Mouse (Mus musculus) thymus, adult 2 months (tissue): ENCODE measurements around the gene Atoh8. TPM values are rescaled to one million over a fixed set of nuclear protein-coding genes. Genes with fewer than 3 reads are reported as not detected.

ENCODE experiments used
- DNase-seq: peaks from one replicate; pipeline ENCODE4 v3.0.0; 2021
- H3K27ac ChIP-seq: fragments of 200-500 bp; 2 replicates; pipeline ENCODE4 v1.5.1; 2012; ENCODE audit warnings: low read length, control low read depth; ENCODE audit not compliant: control insufficient read depth, insufficient read depth
- H3K27me3 ChIP-seq: fragments of 200-500 bp; 2 replicates; pipeline ENCODE4 v1.6.1; 2012; ENCODE audit warnings: mild to moderate bottlenecking, low read length, moderate library complexity, mixed read lengths; ENCODE audit not compliant: control insufficient read depth, insufficient read depth
- H3K36me3 ChIP-seq: fragments of 200-500 bp; 2 replicates; pipeline ENCODE4 v1.6.1; 2012; ENCODE audit warnings: mild to moderate bottlenecking, low read length, moderate library complexity; ENCODE audit not compliant: control insufficient read depth, insufficient read depth
- H3K4me1 ChIP-seq: fragments of 200-500 bp; replicated peaks from 2 replicates; pipeline ENCODE4 v1.6.1; 2012; ENCODE audit warnings: low read length; ENCODE audit not compliant: control insufficient read depth, insufficient read depth
- H3K4me3 ChIP-seq: fragments of 200-500 bp; 2 replicates; pipeline ENCODE4 v1.5.1; 2012; ENCODE audit warnings: mild to moderate bottlenecking, low read length, control low read depth, moderate library complexity; ENCODE audit not compliant: control insufficient read depth, insufficient read depth
- CTCF ChIP-seq: fragments of 200-500 bp; IDR thresholded peaks from 2 replicates; pipeline ENCODE4 v1.5.1; 2012; ENCODE audit warnings: mild to moderate bottlenecking, control low read depth, low read length, moderate library complexity, borderline replicate concordance; ENCODE audit not compliant: control insufficient read depth, poor library complexity, insufficient read depth; ENCODE audit errors: extremely low read depth
- POLR2A ChIP-seq: fragments of 200-500 bp; IDR thresholded peaks from 2 replicates; pipeline ENCODE4 v1.6.1; 2012; ENCODE audit warnings: mild to moderate bottlenecking, low read length, control low read depth, moderate library complexity; ENCODE audit not compliant: control insufficient read depth, poor library complexity, insufficient read depth; ENCODE audit errors: extremely low read depth
- WGBS: fragments of 180-500 bp; shearing (Covaris S2); methylation state at CpG from one replicate; pipeline ENCODE4 v1.1.7; 2018; 5-methylcytosine and 5-hydroxymethylcytosine counted together
- polyA plus RNA-seq: library from polyadenylated mRNA; depleted of rRNA; stranded (reverse); fragments of >200 nt; gene quantifications from 2 replicates; pipeline ENCODE4 v1.2.3, GENCODE M21; 2012

Gene Atoh8
- polyA plus RNA-seq, 1 experiment = 3.8 TPM

DNA sequence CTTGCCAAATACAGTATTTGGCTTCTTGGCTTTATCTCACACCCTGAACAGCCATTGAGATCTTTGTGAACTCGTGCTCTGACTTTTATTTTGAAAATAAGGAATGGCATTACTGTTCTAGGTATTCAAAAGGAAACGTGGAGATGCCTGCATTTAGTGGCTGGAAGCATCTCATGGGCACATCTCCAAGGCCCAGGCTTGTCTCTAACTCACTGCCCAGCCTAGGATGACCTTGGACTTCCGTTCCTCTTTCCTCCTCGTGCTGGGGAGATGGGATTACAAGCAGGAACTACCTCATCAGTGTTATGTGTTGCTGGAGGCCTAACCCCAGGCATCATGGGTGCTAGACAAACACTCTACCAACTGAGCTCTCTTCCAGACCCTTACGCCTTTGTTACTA lies 32.1 kb downstream of the Atoh8 start:
- no peaks in the 10 kb centered on the region for H3K27me3 ChIP-seq

DNA sequence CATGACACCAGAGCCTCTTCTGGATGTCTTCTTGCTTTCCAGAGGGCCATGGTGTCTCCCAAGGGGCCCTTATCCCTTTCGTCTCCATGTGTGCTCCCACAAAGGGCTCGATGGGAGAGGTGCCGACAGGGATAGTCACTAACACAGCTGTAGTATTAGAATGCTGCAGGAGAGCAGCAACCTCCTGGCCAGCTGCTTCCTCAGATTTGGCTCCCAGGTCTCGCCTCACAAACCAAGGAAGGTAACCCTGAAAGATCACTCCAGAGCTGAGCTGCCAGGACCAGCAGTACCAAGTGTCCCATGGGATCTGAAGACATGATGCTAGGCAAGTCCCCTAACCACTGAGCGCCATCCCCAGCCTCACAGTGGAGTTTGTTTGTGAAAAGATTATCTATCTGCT lies 32.6 kb downstream of the Atoh8 start:
- H3K27me3 ChIP-seq = no peaks in the 10 kb centered on the region
- no peaks in the 10 kb centered on the region for H3K36me3 ChIP-seq
- H3K4me1 ChIP-seq = peaks cover 2% of the 10 kb centered on the region; the same call in 1 of the 2 replicates
- TF ChIP-seq POLR2A (no peak), CTCF (no peak)
- no peak overlapping the region for H3K27ac ChIP-seq
- no peak for DNase-seq
- H3K4me3 ChIP-seq = no peak overlapping the region
- 91% methylated on average over 5 of the region's 5 CpGs for WGBS

More for the DNA sequence above, 32.1 kb downstream of the Atoh8 start:
- H3K4me1 ChIP-seq = peaks cover 2% of the 10 kb centered on the region; the same call in 1 of the 2 replicates
- WGBS = 88% methylated on average over 5 of the region's 5 CpGs
- H3K27ac ChIP-seq = no peak overlapping the region
- H3K36me3 ChIP-seq = no peaks in the 10 kb centered on the region
- TF ChIP-seq CTCF (no peak), POLR2A (no peak)
- DNase-seq = no peak
- H3K4me3 ChIP-seq = no peak overlapping the region

DNA sequence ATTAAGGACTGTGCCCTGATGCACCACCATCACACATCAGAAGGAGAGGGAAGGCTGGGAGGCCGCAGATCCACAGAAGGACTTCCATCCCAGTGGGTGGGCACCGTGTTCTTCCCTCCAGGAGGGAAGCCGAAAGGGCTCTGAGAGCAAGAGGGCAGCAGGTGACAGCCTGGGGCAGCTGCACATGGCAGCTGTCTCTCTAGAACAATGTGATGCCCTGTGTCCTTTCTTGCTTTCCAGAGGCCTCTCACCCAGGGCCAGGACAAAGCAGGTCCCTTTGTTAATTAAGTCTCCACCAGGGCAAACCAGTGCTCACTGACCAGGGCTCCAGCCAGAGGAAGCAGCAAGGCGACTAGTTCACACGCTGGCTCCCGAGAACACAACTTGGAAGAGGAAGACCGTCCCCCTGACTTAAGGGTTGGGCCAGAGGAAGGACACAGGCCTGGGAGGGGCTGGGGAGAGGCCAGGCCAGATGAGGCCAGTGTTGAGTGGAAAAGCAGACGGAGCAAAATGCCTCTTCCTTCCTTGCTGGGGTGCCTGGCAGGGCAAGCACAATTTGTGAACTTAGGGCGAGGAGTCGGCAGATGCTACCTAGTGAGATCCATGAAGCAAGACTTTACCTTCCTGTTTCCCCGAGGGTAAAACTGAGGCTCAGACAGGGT lies 34.7 kb downstream of the Atoh8 start:
- H3K27me3 ChIP-seq = no peaks in the 10 kb centered on the region
- H3K36me3 ChIP-seq = no peaks in the 10 kb centered on the region
- H3K27ac ChIP-seq = no peak overlapping the region
- WGBS = 93% methylated on average over 11 of the region's 11 CpGs
- no peak for DNase-seq
- H3K4me3 ChIP-seq = no peak overlapping the region
- no peak for TF ChIP-seq CTCF
- no peak for TF ChIP-seq POLR2A
- H3K4me1 ChIP-seq = peaks cover 2% of the 10 kb centered on the region; the same call in 1 of the 2 replicates

DNA sequence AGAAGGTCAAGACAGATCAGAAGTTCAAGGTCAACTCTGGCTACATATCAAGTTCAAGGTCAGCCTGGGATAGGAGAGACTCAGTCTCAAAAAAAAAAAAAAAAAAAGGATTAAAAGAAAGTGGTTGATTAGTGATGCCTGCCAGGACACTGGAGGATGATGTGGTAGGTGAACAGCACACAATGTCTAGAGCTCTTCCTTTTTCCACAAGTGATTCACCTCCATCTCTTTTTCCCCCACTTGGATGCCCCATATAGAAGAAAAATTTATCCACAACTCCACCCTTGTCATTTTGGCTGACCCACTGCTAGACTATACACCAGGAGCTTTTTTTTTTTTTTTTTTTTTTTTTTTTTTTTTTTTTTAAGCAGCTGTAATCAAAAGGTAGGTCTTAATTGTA lies 37.9 kb downstream of the Atoh8 start:
- Histone ChIP-seq H3K36me3 (no peaks in the 10 kb centered on the region), H3K27ac (no peak overlapping the region), H3K4me3 (no peak overlapping the region), H3K27me3 (no peaks in the 10 kb centered on the region), H3K4me1 (peaks cover 2% of the 10 kb centered on the region; the same call in 1 of the 2 replicates)
- no peak for DNase-seq
- no peak for TF ChIP-seq CTCF
- TF ChIP-seq POLR2A = no peak

DNA sequence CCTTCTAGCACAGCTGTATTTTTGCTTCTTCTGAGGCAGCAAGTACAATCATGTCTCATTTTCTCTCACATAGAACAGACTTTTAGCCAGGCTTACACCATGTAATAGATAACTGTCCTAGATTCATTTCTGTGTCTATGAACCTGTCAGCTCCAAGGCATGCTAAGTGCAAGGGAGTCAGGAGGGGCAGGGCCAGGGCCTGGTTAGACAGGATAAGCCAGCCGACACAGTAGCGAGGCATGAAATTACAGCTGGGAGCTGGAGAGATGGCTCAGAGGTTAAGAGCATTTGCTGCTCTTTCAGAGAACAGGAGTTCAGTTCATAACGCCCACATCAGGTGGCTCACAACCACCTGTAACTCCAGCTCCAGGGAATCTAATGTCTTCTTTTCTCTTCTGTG lies 38.7 kb downstream of the Atoh8 start:
- Histone ChIP-seq H3K36me3 (no peaks in the 10 kb centered on the region), H3K4me1 (peaks cover 2% of the 10 kb centered on the region; the same call in 1 of the 2 replicates), H3K4me3 (no peak overlapping the region), H3K27me3 (no peaks in the 10 kb centered on the region), H3K27ac (no peak overlapping the region)
- WGBS = 94% methylated on average over 3 of the region's 3 CpGs
- no peak for DNase-seq
- TF ChIP-seq CTCF (no peak), POLR2A (no peak)

DNA sequence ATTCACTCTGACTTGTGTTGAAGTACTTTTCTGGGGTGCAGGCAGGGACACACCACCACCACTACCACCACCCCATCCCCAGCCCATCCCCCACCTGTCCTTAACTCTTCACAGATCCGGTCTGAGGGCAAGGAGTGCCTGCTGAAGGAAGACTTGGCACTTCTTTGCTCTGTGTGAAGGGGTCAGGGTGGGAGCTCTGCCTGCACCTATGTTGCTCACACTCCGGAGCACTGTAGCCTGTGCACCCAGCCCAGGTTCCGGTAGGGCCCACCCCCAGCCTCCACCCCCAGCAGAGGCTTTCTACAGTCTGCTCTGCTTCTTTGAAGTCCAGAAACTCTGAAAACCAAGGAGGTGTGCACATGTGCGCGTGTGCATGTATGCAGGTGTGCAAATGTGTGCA lies 44.8 kb downstream of the Atoh8 start:
- no peaks in the 10 kb centered on the region for H3K36me3 ChIP-seq
- H3K27me3 ChIP-seq = no peaks in the 10 kb centered on the region; the same call in 1 of the 2 replicates
- WGBS = 26% methylated on average over 5 of the region's 5 CpGs
- no peak for DNase-seq
- no peak overlapping the region for H3K4me3 ChIP-seq
- TF ChIP-seq CTCF (no peak), POLR2A (no peak)
- peaks cover 13% of the 10 kb centered on the region for H3K4me1 ChIP-seq
- no peak overlapping the region for H3K27ac ChIP-seq
